Mouse (Mus musculus) forebrain, embryonic 15.5 days (tissue): ENCODE measurements at regions not wholly inside any gene's neighbourhood (a gene's known extent, or its start where the extent isn't known, plus 50 kb on each side); places are given as distances from the start of the nearest gene placed in this dataset.

Experiments
- ATAC-seq: fragments of 200-750 bp; cut with Nextera tagmentation; replicated peaks from 2 replicates; pipeline ENCODE4 v1.8.0; 2017; ENCODE audit warnings: mild to moderate bottlenecking, moderate TSS enrichment, moderate library complexity
- H3K27ac ChIP-seq: fragments of 300-500 bp; sonication (generic); replicated peaks from 2 replicates; pipeline ENCODE4 v1.5.1; 2015; ENCODE audit warnings: mild to moderate bottlenecking, inconsistent platforms
- H3K27me3 ChIP-seq: fragments of 300-500 bp; sonication (generic); 2 replicates; pipeline ENCODE4 v1.6.1; 2015; ENCODE audit warnings: inconsistent platforms
- H3K36me3 ChIP-seq: fragments of 300-500 bp; sonication (generic); 2 replicates; pipeline ENCODE4 v1.6.1; 2015; ENCODE audit warnings: mild to moderate bottlenecking, inconsistent platforms
- H3K4me1 ChIP-seq: fragments of 300-500 bp; sonication (generic); 2 replicates; pipeline ENCODE4 v1.6.1; 2015; ENCODE audit warnings: inconsistent platforms
- H3K4me2 ChIP-seq: fragments of 300-500 bp; sonication (generic); replicated peaks from 2 replicates; pipeline ENCODE4 v1.6.1; 2015; ENCODE audit warnings: mild to moderate bottlenecking, inconsistent platforms
- H3K4me3 ChIP-seq: fragments of 300-500 bp; sonication (generic); 2 replicates; pipeline ENCODE4 v1.5.1; 2015; ENCODE audit warnings: mild to moderate bottlenecking, inconsistent platforms
- H3K9ac ChIP-seq: fragments of 300-500 bp; sonication (generic); replicated peaks from 2 replicates; pipeline ENCODE4 v1.6.1; 2015; ENCODE audit warnings: mild to moderate bottlenecking, inconsistent platforms
- H3K9me3 ChIP-seq: fragments of 300-500 bp; sonication (generic); 2 replicates; pipeline ENCODE4 v1.6.1; 2016; ENCODE audit warnings: inconsistent platforms
- WGBS: fragments of 180-500 bp; shearing (Covaris S2); methylation state at CpG from one replicate; pipeline ENCODE4 v1.1.7; 2015; ENCODE audit warnings: mixed read lengths; 5-methylcytosine and 5-hydroxymethylcytosine counted together

DNA sequence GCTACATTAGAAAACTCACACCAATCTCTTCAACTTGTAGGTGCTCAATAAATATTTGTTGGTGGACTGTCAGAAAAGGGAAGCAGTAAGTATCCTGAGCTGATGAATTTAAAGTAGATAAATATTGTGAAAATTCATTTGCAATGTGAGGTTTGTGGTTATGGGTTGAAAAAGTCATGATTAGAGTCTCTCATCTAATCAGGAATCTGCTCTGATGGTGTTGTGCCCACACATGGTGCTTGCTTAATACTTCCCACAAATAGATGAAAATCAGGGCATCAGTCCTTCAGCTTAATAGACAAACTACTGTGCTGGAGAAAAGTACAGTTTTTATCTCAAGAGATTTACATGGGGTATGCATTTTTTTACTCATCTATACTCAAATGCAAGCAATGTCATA lies 59.9 kb downstream of the S1pr1 start:
- H3K9me3 ChIP-seq: no peaks in the 10 kb centered on the region
- no peak overlapping the region for H3K9ac ChIP-seq
- H3K4me1 ChIP-seq: no peaks in the 10 kb centered on the region
- H3K4me2 ChIP-seq: no peak overlapping the region
- no peaks in the 10 kb centered on the region for H3K27me3 ChIP-seq
- H3K36me3 ChIP-seq: no peaks in the 10 kb centered on the region
- no peak overlapping the region for H3K27ac ChIP-seq
- ATAC-seq: no peak
- no peak overlapping the region for H3K4me3 ChIP-seq

DNA sequence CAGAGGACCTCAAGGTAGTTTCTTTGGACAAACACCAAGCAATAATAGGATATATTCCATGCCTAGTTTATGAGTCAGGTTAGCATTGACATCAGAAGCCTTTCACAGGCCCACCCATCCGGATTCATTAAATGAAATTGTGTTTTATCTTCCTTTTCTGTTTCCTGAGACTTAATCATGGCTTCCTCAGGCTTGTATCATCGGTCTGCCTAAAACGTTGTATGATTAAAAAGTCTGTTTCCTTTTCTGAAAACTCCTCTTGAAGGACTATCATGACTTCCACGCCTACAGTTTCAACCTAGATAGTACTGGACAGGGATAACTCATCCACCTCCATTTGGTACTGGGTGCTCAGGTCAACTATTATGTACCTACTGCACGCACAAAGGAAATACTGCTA lies 62.6 kb downstream of the S1pr1 start:
- Histone ChIP-seq H3K4me1 (no peaks in the 10 kb centered on the region), H3K9me3 (no peaks in the 10 kb centered on the region), H3K9ac (no peak overlapping the region), H3K27ac (no peak overlapping the region), H3K36me3 (no peaks in the 10 kb centered on the region), H3K4me2 (no peak overlapping the region), H3K4me3 (no peak overlapping the region), H3K27me3 (no peaks in the 10 kb centered on the region)
- ATAC-seq: no peak
- 90% methylated on average over 5 of the region's 5 CpGs for WGBS

DNA sequence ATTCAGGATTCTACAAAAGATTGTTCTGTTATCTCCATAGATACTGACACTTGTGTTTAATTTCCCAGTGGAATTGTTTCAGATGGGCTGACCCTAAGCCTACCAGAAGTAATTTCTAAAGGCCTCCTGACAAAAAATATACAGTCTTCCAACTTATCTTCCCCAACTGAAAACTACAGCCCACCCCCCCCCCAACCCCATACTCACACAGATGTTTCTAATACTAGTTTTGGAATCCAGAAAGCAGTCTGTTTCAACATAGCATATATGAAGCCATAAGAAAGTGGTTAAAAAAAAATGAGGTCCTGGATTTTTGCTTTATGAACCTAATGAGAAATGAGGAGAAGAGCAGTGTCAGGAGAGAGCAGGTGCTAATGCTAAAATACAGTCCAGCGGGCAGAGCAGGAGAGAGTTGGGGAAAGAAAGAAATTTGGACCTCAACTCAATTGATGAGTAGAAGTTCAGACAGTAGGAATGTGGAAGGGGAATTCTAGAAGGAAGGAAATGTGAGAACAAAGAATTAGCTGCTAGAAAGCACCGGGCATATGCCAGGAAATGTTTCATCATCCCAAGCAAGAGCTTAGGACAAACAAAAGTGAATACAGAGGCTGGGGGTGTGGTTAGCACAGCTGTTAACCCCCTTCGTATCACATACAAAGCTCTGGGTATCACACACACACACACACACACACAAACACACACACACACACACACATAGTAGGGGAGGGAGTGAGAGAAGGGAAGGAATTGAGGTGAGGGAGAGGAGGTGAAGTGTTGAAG lies 65.3 kb downstream of the S1pr1 start:
- Histone ChIP-seq H3K9me3 (no peaks in the 10 kb centered on the region), H3K4me3 (no peak overlapping the region), H3K36me3 (no peaks in the 10 kb centered on the region), H3K4me2 (no peak overlapping the region), H3K4me1 (no peaks in the 10 kb centered on the region), H3K9ac (no peak overlapping the region), H3K27me3 (no peaks in the 10 kb centered on the region), H3K27ac (no peak overlapping the region)
- no peak for ATAC-seq
- WGBS: 68% methylated on average over 3 of the region's 3 CpGs

DNA sequence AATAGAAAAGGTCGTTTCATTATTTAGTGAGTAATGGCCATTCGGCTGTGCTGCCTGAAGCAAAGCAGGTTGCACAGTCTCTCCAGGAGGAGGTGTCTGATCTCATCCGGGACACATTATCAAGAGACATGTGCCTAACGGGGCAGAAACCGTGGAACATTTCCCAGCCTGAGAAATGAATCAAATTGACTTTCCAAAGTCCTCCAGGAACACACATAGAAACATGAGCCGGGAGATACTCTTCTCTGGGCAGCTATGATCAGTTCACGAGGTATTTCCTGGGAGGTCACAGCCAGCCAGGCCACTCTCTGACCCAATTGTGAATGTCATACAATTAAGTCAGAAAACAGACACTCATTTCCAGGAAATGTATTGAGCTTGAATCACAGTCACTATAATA lies 67.9 kb downstream of the S1pr1 start:
- no peak for ATAC-seq
- Histone ChIP-seq H3K9me3 (no peaks in the 10 kb centered on the region), H3K4me1 (peaks cover 2% of the 10 kb centered on the region; the same call in 1 of the 2 replicates), H3K9ac (no peak overlapping the region), H3K27ac (no peak overlapping the region), H3K4me3 (no peak overlapping the region), H3K36me3 (no peaks in the 10 kb centered on the region), H3K4me2 (no peak overlapping the region), H3K27me3 (no peaks in the 10 kb centered on the region)
- WGBS: 67% methylated on average over 7 of the region's 7 CpGs

DNA sequence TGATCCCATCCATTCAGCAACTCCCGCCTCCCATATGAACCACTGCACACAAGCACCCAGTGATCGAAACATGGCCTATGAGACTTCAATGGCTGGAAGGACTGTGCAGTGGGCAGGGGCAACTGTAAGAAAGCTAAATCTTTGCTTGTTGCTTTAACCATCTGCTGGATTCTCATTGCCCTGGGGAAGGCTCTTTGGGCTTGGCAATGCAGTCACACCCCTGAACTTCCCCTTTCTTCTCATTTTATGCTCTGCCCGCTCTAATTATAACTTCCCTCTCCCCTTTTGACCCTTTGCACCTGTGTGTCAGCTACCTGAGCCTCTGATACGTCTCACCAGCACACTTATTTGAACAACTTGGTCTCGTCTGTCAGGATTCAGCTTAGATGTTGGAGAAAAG lies 70.6 kb downstream of the S1pr1 start:
- no peak overlapping the region for H3K4me3 ChIP-seq
- H3K36me3 ChIP-seq: no peaks in the 10 kb centered on the region
- no peaks in the 10 kb centered on the region for H3K27me3 ChIP-seq
- no peak overlapping the region for H3K27ac ChIP-seq
- H3K9ac ChIP-seq: no peak overlapping the region
- WGBS: 87% methylated on average over 5 of the region's 5 CpGs
- ATAC-seq: no peak
- no peaks in the 10 kb centered on the region for H3K9me3 ChIP-seq
- peaks cover 5% of the 10 kb centered on the region; the same call in 1 of the 2 replicates for H3K4me1 ChIP-seq
- no peak overlapping the region for H3K4me2 ChIP-seq

DNA sequence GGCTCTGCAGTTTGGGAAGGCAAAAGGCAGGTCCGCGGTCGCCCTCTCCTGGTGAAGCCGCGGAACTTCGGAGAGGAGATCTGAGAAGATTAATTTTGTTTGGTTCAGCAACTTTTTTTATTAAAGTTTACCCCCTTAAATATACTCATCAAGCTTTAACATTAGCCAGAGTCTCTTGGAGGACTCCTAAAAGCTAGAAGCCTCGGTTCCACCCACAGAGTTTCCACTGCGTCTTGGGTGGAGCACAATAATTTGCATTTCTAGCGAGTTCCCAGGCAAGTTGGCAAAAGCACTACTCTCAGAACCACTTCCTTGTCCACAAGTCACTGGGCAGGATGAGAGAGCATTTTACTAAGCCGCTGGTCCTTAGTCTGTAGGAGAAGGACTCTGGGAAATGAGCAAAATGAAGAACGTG lies 72.0 kb downstream of the S1pr1 start:
- H3K9me3 ChIP-seq: no peaks in the 10 kb centered on the region
- H3K4me1 ChIP-seq: peaks cover 5% of the 10 kb centered on the region; the same call in 1 of the 2 replicates
- no peaks in the 10 kb centered on the region for H3K27me3 ChIP-seq
- peak overlapping the region; percentile 48 for H3K4me3 ChIP-seq
- no peaks in the 10 kb centered on the region for H3K36me3 ChIP-seq
- H3K4me2 ChIP-seq: peak overlapping the region; percentile 64
- peak overlapping the region; percentile 51; the same call in 1 of the 2 replicates for H3K9ac ChIP-seq
- H3K27ac ChIP-seq: no peak overlapping the region
- 5% methylated on average over 11 of the region's 11 CpGs for WGBS
- ATAC-seq: 0 out of 2 replicates have a peak, but pooled peaks have one; percentile 10

DNA sequence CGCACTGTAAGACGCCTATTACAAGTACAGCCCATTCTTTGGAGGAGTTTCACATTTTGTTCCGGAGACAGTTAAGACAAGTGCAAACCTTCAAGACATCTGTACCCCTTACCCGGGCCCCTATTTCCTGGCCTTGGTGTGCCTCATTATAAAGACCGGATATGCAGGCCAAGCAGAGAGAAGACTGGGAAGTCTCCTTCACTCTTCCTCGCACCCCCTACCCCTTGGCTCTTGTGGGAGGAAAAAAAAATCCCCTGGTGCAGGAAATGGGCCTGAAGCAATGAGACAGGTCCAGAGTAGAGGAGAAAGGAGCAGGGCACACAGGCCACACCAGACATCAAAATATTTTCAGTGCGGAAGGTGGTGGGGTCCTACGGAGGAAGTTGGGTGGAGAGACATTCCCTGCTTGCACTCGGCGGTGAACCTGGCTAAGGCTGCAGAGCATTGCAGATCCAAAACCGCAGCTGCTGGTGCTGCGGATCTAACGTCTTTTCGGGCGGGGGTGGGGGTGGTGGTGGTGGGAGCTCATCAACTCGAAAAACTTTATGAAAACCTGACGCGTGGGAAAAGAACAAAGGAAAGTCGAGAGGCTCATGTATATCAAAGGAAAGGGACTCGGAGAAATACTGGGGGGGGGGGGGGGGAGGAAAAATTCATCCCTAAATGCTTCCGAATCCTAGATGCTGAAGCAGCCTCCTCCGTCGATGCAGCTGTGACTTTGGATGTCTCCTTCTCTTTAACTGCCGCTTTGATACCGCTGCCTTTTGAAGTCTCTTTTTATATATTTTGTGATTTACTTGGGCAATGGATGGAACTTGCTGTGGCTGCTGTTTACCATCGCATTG lies 72.6 kb downstream of the S1pr1 start:
- H3K27ac ChIP-seq: no peak overlapping the region

DNA sequence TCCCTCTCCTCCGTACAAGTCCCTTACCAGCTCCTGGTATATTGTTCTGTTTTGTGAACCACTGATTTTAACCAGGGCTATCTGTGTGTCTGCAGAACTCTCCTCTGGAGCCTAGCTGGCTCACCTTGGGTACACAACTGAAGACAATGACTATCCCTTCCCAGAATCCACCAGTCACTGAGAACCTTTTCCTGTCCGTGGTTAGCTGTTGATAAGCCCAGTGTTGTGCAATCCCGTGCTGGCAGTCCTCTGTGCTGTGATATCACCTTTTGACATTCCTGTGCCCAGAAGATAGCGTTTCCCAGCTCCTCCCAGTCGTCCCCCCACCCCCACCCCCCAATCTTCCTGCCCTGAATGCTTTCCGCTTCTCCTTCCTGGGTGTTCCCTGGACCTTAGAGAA lies 73.5 kb downstream of the S1pr1 start:
- H3K4me1 ChIP-seq: peaks cover 5% of the 10 kb centered on the region; the same call in 1 of the 2 replicates
- H3K36me3 ChIP-seq: no peaks in the 10 kb centered on the region
- no peak overlapping the region for H3K27ac ChIP-seq
- no peaks in the 10 kb centered on the region for H3K9me3 ChIP-seq
- 58% methylated on average over 6 of the region's 6 CpGs for WGBS
- H3K9ac ChIP-seq: no peak overlapping the region
- ATAC-seq: no peak
- no peaks in the 10 kb centered on the region for H3K27me3 ChIP-seq
- no peak overlapping the region for H3K4me3 ChIP-seq
- no peak overlapping the region for H3K4me2 ChIP-seq

More for the DNA sequence above, 72.6 kb downstream of the S1pr1 start:
- no peaks in the 10 kb centered on the region for H3K27me3 ChIP-seq
- 4% methylated on average over 26 of the region's 26 CpGs for whole genome bisulfite sequencing
- no peaks in the 10 kb centered on the region for H3K36me3 ChIP-seq
- H3K9ac ChIP-seq: peak overlapping the region; percentile 51
- peak overlapping the region; percentile 48 for H3K4me3 ChIP-seq
- H3K9me3 ChIP-seq: no peaks in the 10 kb centered on the region
- peak overlapping the region; percentile 64 for H3K4me2 ChIP-seq
- peaks cover 5% of the 10 kb centered on the region; the same call in 1 of the 2 replicates for H3K4me1 ChIP-seq
- peak; percentile 86 for ATAC-seq

DNA sequence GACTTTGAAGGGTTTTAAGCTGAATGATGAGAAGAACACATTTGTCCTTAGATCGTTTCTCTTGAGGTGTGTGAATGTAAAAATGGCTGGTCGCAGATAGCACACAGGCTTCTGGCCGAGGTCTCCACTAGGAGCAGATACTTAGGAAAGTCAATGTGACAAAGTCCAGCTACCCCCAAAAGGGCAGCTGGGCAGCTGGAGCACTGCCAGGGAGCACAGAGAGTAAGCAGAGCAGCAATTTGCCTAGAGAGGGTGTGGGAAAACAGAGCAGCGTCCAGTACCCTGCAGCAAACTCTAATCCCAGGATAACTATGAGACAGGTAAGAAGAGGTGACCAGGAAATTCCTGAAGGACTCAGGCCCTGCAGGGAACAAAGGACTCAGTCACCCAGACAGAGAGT lies 79.4 kb downstream of the S1pr1 start:
- no peak for ATAC-seq
- 90% methylated on average over 4 of the region's 4 CpGs for WGBS

DNA sequence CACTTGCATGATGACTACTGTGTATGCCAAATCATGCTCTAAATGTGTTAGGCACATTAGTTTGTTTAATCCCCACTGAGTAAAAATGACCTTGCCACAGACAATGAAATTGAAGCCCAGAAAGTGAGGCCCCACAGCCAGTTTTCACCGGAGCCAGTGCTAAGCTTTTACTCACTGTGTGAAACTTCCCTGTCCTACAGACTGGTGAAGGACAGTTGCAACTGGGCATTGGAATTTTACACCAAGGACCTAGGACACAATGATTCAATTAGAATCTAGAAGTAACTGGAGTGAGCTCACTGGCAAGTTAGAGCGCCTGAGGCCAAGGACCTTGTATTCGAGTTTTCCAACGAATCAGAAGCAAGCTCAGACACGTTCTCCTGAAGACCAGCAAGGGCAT lies 79.8 kb downstream of the S1pr1 start:
- no peak overlapping the region for H3K4me2 ChIP-seq
- H3K9me3 ChIP-seq: no peaks in the 10 kb centered on the region
- 89% methylated on average over 5 of the region's 5 CpGs for whole genome bisulfite sequencing

More for the DNA sequence above, 79.4 kb downstream of the S1pr1 start:
- Histone ChIP-seq H3K4me3 (no peak overlapping the region), H3K4me2 (no peak overlapping the region), H3K27ac (no peak overlapping the region), H3K4me1 (peaks cover 9% of the 10 kb centered on the region), H3K27me3 (no peaks in the 10 kb centered on the region), H3K36me3 (no peaks in the 10 kb centered on the region), H3K9me3 (no peaks in the 10 kb centered on the region), H3K9ac (no peak overlapping the region)

DNA sequence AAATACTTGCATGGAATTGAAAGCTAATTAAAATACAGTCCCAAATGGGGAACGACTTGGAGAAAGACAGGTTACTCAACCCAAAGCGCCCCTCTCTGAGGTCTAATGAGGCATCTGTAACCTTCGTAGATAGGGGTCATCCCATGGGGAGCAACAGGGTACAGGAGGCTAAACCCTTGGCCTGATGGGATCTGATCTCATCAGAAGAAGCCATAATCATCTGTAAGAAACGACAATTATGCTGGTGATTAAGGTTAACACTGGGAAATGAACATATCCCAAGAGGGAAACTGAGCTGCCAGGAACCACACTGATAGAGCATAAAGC lies 82.5 kb downstream of the S1pr1 start:
- peak; percentile 46; the same call in 1 of the 2 replicates for ATAC-seq
- H3K9me3 ChIP-seq: no peaks in the 10 kb centered on the region
- H3K27me3 ChIP-seq: no peaks in the 10 kb centered on the region
- no peak overlapping the region for H3K9ac ChIP-seq
- no peak overlapping the region; the same call in 1 of the 2 replicates for H3K4me2 ChIP-seq
- no peaks in the 10 kb centered on the region for H3K36me3 ChIP-seq
- H3K4me1 ChIP-seq: peaks cover 9% of the 10 kb centered on the region
- H3K27ac ChIP-seq: peak overlapping the region; percentile 29; the same call in 1 of the 2 replicates
- WGBS: 41% methylated on average over 4 of the region's 4 CpGs
- H3K4me3 ChIP-seq: no peak overlapping the region

More for the DNA sequence above, 79.8 kb downstream of the S1pr1 start:
- Histone ChIP-seq H3K9ac (no peak overlapping the region), H3K4me3 (no peak overlapping the region), H3K27ac (no peak overlapping the region), H3K27me3 (no peaks in the 10 kb centered on the region), H3K36me3 (no peaks in the 10 kb centered on the region), H3K4me1 (peaks cover 9% of the 10 kb centered on the region)
- ATAC-seq: no peak
